Mouse (Mus musculus) lung, postnatal 0 days (tissue): ENCODE results near the gene Trim11.

Source experiments
- CTCF ChIP-seq: IDR thresholded peaks from 2 replicates; pipeline ENCODE4 v1.5.1; 2016; ENCODE audit warnings: antibody characterized with exemption, mild to moderate bottlenecking
- EP300 ChIP-seq: IDR thresholded peaks from 2 replicates; pipeline ENCODE4 v1.6.1; 2016; ENCODE audit warnings: antibody characterized with exemption, mild to moderate bottlenecking, control low read depth

- TF ChIP-seq CTCF: no peak
- TF ChIP-seq EP300: no peak
These were observed 12.7 kb upstream of the Trim11 start for GRCm38 (mm10) chr11:58965001-58965760.
